8 mouse cellular contexts compared by ENCODE assay signal in genomic region chr4:45018452-45018980, GRCm38 (mm10). TPM values are rescaled to one million over a fixed set of nuclear protein-coding genes. Genes with fewer than 3 reads are reported as not detected.
DNase-seq lines count a peak whose midpoint lies in the region; ATAC-seq and TF ChIP-seq lines count a peak whose summit lies in the region.

Gene Polr1e, plus strand, starts transcription at chr4:45018583.

- peak within 1 kb of the TSS; percentile 79 for H3K4me3 ChIP-seq in C2C12 (ENCODE audit: insufficient read depth, poor library complexity, severe bottlenecking)
- H3K4me3 ChIP-seq in erythroblast, embryonic 14.5 days (replicated peaks), result peak within 1 kb of the TSS; percentile 83
- H3K4me3 ChIP-seq in heart, embryonic 11.5 days (ENCODE audit: low read depth, low read length), result peak within 1 kb of the TSS; percentile 70
- H3K4me3 ChIP-seq in kidney, embryonic 16.5 days (ENCODE audit: low read length), result peak within 1 kb of the TSS; percentile 67
- peak within 1 kb of the TSS; percentile 63 for H3K4me3 ChIP-seq in liver, adult 2 months (ENCODE audit: insufficient read depth, low read depth, low read length)
- H3K4me3 ChIP-seq in myocyte, result peak within 1 kb of the TSS; percentile 70

- DNase-seq in brain, embryonic 14.5 days (ENCODE audit: low read depth), result peak; percentile 95
- DNase-seq in liver, adult 2 months (ENCODE audit: extremely low read depth, low read depth, low spot score), result peak; percentile 81
- peak; percentile 94 for DNase-seq in splenic B cell, adult 2 months (ENCODE audit: low read depth, low spot score)

- no peak within 1 kb of the TSS for H3K27ac ChIP-seq in heart, embryonic 11.5 days (ENCODE audit: low read depth, low read length)
- no peak within 1 kb of the TSS for H3K27ac ChIP-seq in kidney, embryonic 16.5 days (ENCODE audit: low read length)
- H3K27ac ChIP-seq in liver, adult 2 months (replicated peaks; ENCODE audit: insufficient read depth, low read depth, low read length), result no peak within 1 kb of the TSS

- peaks cover 46% of the 10 kb centered on the region for H3K4me1 ChIP-seq in erythroblast, embryonic 14.5 days (ENCODE audit: control insufficient read depth)
- peaks cover 13% of the 10 kb centered on the region for H3K4me1 ChIP-seq in heart, embryonic 11.5 days (ENCODE audit: control insufficient read depth, insufficient read depth, low read length)
- H3K4me1 ChIP-seq in kidney, embryonic 16.5 days (ENCODE audit: insufficient read depth, low read length), result peaks cover 18% of the 10 kb centered on the region
- H3K4me1 ChIP-seq in liver, adult 2 months (ENCODE audit: control insufficient read depth, insufficient read depth, low read length), result peaks cover 5% of the 10 kb centered on the region

- peak; percentile 25; the same call in 1 of the 2 replicates for TF ChIP-seq POLR2A in brain, embryonic 14.5 days (IDR thresholded peaks at IDR 0.05; ENCODE audit: borderline replicate concordance, extremely low read depth, insufficient read depth, insufficient read length, poor library complexity, severe bottlenecking)
- TF ChIP-seq POLR2A in liver, adult 2 months (IDR thresholded peaks at IDR 0.05; ENCODE audit: extremely low read depth, insufficient read depth, low read length), result no peak
- peak; percentile 80 for TF ChIP-seq POLR2A in myocyte (IDR thresholded peaks at IDR 0.05; ENCODE audit: insufficient read length, low read depth)

- H3K79me3 ChIP-seq in C2C12 (ENCODE audit: low read depth), result peaks cover 14% of the 10 kb centered on the region

- TF ChIP-seq CTCF in C2C12 (IDR thresholded peaks at IDR 0.05; ENCODE audit: control insufficient read depth, insufficient read depth, insufficient read length), result no peak
- no peak for TF ChIP-seq CTCF in brain, embryonic 14.5 days (IDR thresholded peaks at IDR 0.05; ENCODE audit: borderline replicate concordance, extremely low read depth, insufficient read depth, insufficient read length)
- TF ChIP-seq CTCF in liver, adult 2 months (IDR thresholded peaks at IDR 0.05; ENCODE audit: low read depth, low read length), result no peak

- H3K79me2 ChIP-seq in C2C12 (ENCODE audit: control insufficient read depth, insufficient read depth), result peaks cover 23% of the 10 kb centered on the region
- H3K79me2 ChIP-seq in liver, adult 2 months (ENCODE audit: control insufficient read depth, insufficient read depth, low read length), result no peaks in the 10 kb centered on the region
- no peaks in the 10 kb centered on the region for H3K79me2 ChIP-seq in myocyte (ENCODE audit: control insufficient read depth, insufficient read depth)

- ATAC-seq in heart, embryonic 11.5 days (replicated peaks; ENCODE audit: insufficient number of reproducible peaks, low FRiP score, low TSS enrichment), result peak; percentile 89
- ATAC-seq in kidney, embryonic 16.5 days (ENCODE audit: low FRiP score, low TSS enrichment), result peak; percentile 92

- H3K27me3 ChIP-seq in C2C12 (ENCODE audit: control insufficient read depth, insufficient read depth, insufficient read length) (no peaks in the 10 kb centered on the region), myocyte (ENCODE audit: control insufficient read depth, insufficient read depth, insufficient read length) (no peaks in the 10 kb centered on the region)
- no peaks in the 10 kb centered on the region for H3K27me3 ChIP-seq in erythroblast, embryonic 14.5 days (ENCODE audit: control insufficient read depth)
- H3K27me3 ChIP-seq in heart, embryonic 11.5 days (ENCODE audit: control insufficient read depth, insufficient read depth, low read length), result no peaks in the 10 kb centered on the region
- no peaks in the 10 kb centered on the region for H3K27me3 ChIP-seq in kidney, embryonic 16.5 days (ENCODE audit: insufficient read depth, low read length)
- no peaks in the 10 kb centered on the region for H3K27me3 ChIP-seq in liver, adult 2 months (ENCODE audit: control insufficient read depth, insufficient read depth, low read length)
- no peaks in the 10 kb centered on the region for H3K27me3 ChIP-seq in splenic B cell, adult 2 months (ENCODE audit: control insufficient read depth, insufficient read depth, low read length, poor library complexity, severe bottlenecking)

- under 1% methylated on average over 29 of the region's 29 CpGs for WGBS in heart, embryonic 11.5 days (ENCODE audit: insufficient replicate concordance)
- WGBS in kidney, embryonic 16.5 days, result under 1% methylated on average over 29 of the region's 29 CpGs
- 1% methylated on average over 29 of the region's 29 CpGs for WGBS in liver, adult 2 months

- no peaks in the 10 kb centered on the region for H3K9me3 ChIP-seq in erythroblast, embryonic 14.5 days (ENCODE audit: control insufficient read depth, low read length)
- H3K9me3 ChIP-seq in heart, embryonic 11.5 days (replicated peaks; ENCODE audit: control insufficient read depth, low read length), result no peaks in the 10 kb centered on the region
- no peaks in the 10 kb centered on the region for H3K9me3 ChIP-seq in kidney, embryonic 16.5 days (ENCODE audit: low read length)

- H3ac ChIP-seq in C2C12 (ENCODE audit: control insufficient read depth, insufficient read length, low read depth), result peak within 1 kb of the TSS; percentile 19
- peak within 1 kb of the TSS; percentile 50 for H3ac ChIP-seq in myocyte (ENCODE audit: control insufficient read depth, insufficient read length)

- peak within 1 kb of the TSS; percentile 72 for H3K9ac ChIP-seq in heart, embryonic 11.5 days (ENCODE audit: low read depth, low read length)
- peak within 1 kb of the TSS; percentile 67 for H3K9ac ChIP-seq in kidney, embryonic 16.5 days (replicated peaks; ENCODE audit: low read length)
- H3K9ac ChIP-seq in liver, adult 2 months (ENCODE audit: low read depth, low read length), result peak within 1 kb of the TSS; percentile 32

- H3K36me3 ChIP-seq in C2C12 (ENCODE audit: control insufficient read depth, insufficient read depth) (no peaks in the 10 kb centered on the region), myocyte (ENCODE audit: control insufficient read depth, insufficient read depth) (no peaks in the 10 kb centered on the region)
- H3K36me3 ChIP-seq in erythroblast, embryonic 14.5 days (ENCODE audit: control insufficient read depth), result peaks cover 3% of the 10 kb centered on the region; the same call in 1 of the 2 replicates
- no peaks in the 10 kb centered on the region for H3K36me3 ChIP-seq in heart, embryonic 11.5 days (ENCODE audit: control insufficient read depth, insufficient read depth, low read length)
- H3K36me3 ChIP-seq in kidney, embryonic 16.5 days (ENCODE audit: insufficient read depth, low read length), result 0 out of 2 replicates have a peak, but pooled peaks cover 4% of the 10 kb centered on the region
- H3K36me3 ChIP-seq in liver, adult 2 months (ENCODE audit: control insufficient read depth, insufficient read depth, low read length), result no peaks in the 10 kb centered on the region; the same call in 1 of the 2 replicates
- peaks cover 5% of the 10 kb centered on the region; the same call in 1 of the 2 replicates for H3K36me3 ChIP-seq in splenic B cell, adult 2 months (ENCODE audit: control insufficient read depth, insufficient read depth, low read length, poor library complexity, severe bottlenecking)

- H3K4me2 ChIP-seq in heart, embryonic 11.5 days, result peak within 1 kb of the TSS; percentile 75
- H3K4me2 ChIP-seq in kidney, embryonic 16.5 days (replicated peaks; ENCODE audit: low read depth, low read length), result peak within 1 kb of the TSS; percentile 94
- peak within 1 kb of the TSS; percentile 96 for H3K4me2 ChIP-seq in myocyte (ENCODE audit: low read depth)

TF ChIP-seq in C2C12, 6 proteins besides CTCF, POLR2A, EP300 and RAD21:
- TF ChIP-seq MAX (IDR thresholded peaks at IDR 0.05), result peak; percentile 43
- TF ChIP-seq FOSL1 (IDR thresholded peaks at IDR 0.05; ENCODE audit: insufficient read depth, low read length, poor library complexity, severe bottlenecking), result no peak
- no peak for TF ChIP-seq CEBPB (IDR thresholded peaks at IDR 0.05; ENCODE audit: low read depth)

TF ChIP-seq in myocyte, 11 proteins besides CTCF, POLR2A, EP300 and RAD21:
- no peak for TF ChIP-seq MYOG (IDR thresholded peaks at IDR 0.05; ENCODE audit: control insufficient read depth in 1 of 3, insufficient read depth in 1 of 3, insufficient read length in 2 of 3, low read depth in 2 of 3)
- peak; percentile 74 for TF ChIP-seq POLR2AphosphoS2 (IDR thresholded peaks at IDR 0.05; ENCODE audit: insufficient read length, low read depth)
- no peak for TF ChIP-seq MYOD1 (IDR thresholded peaks at IDR 0.05; ENCODE audit: control insufficient read depth in 1 of 3, insufficient read length in 2 of 3, low read depth in 2 of 3)

RNA-seq across cellular contexts. Expression of gene Polr1e, which starts in this region (rescaled TPM):
- 29.0 TPM for polyA plus RNA-seq in C2C12 (2012; fragmentation: generic; extraction: Trizol)
- polyA plus RNA-seq in brain, embryonic 14.5 days (2012; rRNA removed), result 18.6 and 18.7 TPM in 2 replicates
- polyA plus RNA-seq in erythroblast, embryonic 14.5 days (2012), result 0.02 and 0.31 TPM in 2 replicates
- polyA plus RNA-seq in heart, embryonic 11.5 days (2014; fragmentation: Nextera tagmentation; extraction: Ambion mirVana), result 43.1 and 43.6 TPM in 2 replicates
- polyA plus RNA-seq in kidney, embryonic 16.5 days (2015; fragmentation: Nextera tagmentation; extraction: Ambion mirVana), result 39.9 and 43.0 TPM in 2 replicates
- 2.6 and 4.4 TPM in 2 replicates for total RNA-seq in liver, adult 2 months (2014; rRNA removed)
- polyA plus RNA-seq in liver, adult 2 months (2012; rRNA removed), result 3.5 and 3.7 TPM in 2 replicates
- 18.8 TPM for polyA plus RNA-seq in myocyte (2012; fragmentation: generic; extraction: Trizol)
